Mouse (Mus musculus) gastrocnemius, postnatal 36 days (tissue): Measurements from ENCODE around the gene Tceal7. TPM values are rescaled to one million over a fixed set of nuclear protein-coding genes. Genes with fewer than 3 reads are reported as not detected.
"Not testable (repeated sequence)": the region's sequence is repeated elsewhere in the genome, so short reads cannot be mapped to it uniquely, and the experiment has no call there.

Experiments
- DNase-seq, 2 experiments: peaks; one replicate each; pipeline ENCODE4 v3.0.0; 2022
- intact Hi-C: fragments of 180-260 bp; cut with DNase I; formaldehyde crosslinking; loops from one replicate; pipeline ENCODE4 v1.15.1; 2025
- long read RNA-seq, 2 experiments: library from polyadenylated mRNA; stranded (forward); transcript quantifications; one replicate each; pipeline ENCODE4 v2.0.0; 2021
- total RNA-seq, 2 experiments: library from RNA; stranded (reverse); gene quantifications; 2 replicates each; pipeline ENCODE4 v1.2.3; 2021

Tceal7 gene
- total RNA-seq, result 10 to 100 TPM; 58.2 to 79.9 TPM
- long read RNA-seq, experiment 1, transcript Tceal7-201 (3 exons, 971 nt), result major isoform, 56 of 62 reads
- long read RNA-seq, experiment 1, partial matches to known transcripts, result 2 of 62 reads
- long read RNA-seq, experiment 1, other reads (novel, unspliced or antisense), result 4 of 62 reads
- long read RNA-seq, experiment 2, transcript Tceal7-201 (3 exons, 971 nt), result major isoform, 61 of 63 reads
- long read RNA-seq, experiment 2, partial matches to known transcripts, result 0 of 63 reads
- long read RNA-seq, experiment 2, other reads (novel, unspliced or antisense), result 2 of 63 reads

- intact Hi-C loops, DNase-seq: not testable (repeated sequence)
These were observed at the start of gene Tceal7, which contains the start of gene Bex1 for GRCm38 (mm10) chrX:136214729-136215677. TSS of gene Tceal7 (plus strand) at chrX:136214779. TSS of gene Bex1 (minus strand) at chrX:136215513.

GRCm38 (mm10) chrX:136170625-136171024 lies 44.0 kb upstream of the Tceal7 start:
- intact Hi-C loops, result no loop called here
- DNase-seq, result no peak

GRCm38 (mm10) chrX:136171189-136172117 lies 43.1 kb upstream of the Tceal7 start:
- peak; percentile 21 to 39 for DNase-seq

GRCm38 (mm10) chrX:136172118-136172551 lies 42.4 kb upstream of the Tceal7 start, which contains the start of gene Tceal8:
TSS of gene Tceal8 (minus strand) at chrX:136172342.
- peak; percentile 31 to 50 for DNase-seq
- intact Hi-C loops, result no loop called here

More at GRCm38 (mm10) chrX:136171189-136172117, 43.1 kb upstream of the Tceal7 start:
- intact Hi-C loops, result no loop called here

- intact Hi-C loops, result no loop called here
- DNase-seq, result no peak
These were observed 41.8 kb upstream of the Tceal7 start for GRCm38 (mm10) chrX:136172786-136173185.

- DNase-seq, result no peak
- intact Hi-C loops, result no loop called here
These were observed 33.6 kb upstream of the Tceal7 start for GRCm38 (mm10) chrX:136180897-136181553.

GRCm38 (mm10) chrX:136183107-136183506 lies 31.5 kb upstream of the Tceal7 start:
- no peak for DNase-seq
- intact Hi-C loops, result no loop called here

- intact Hi-C loops, result loop anchor here (5.0 kb wide), 1 partner anchor 122 kb away; no protein-coding TSS in a partner anchor
- DNase-seq, result no peak
These were observed 19.2 kb upstream of the Tceal7 start for GRCm38 (mm10) chrX:136195193-136195944.

- intact Hi-C loops, result loop anchor here (5.0 kb wide), 1 partner anchor 120 kb away; no protein-coding TSS in a partner anchor
- peak in 1 of 2 experiments; percentile 14 for DNase-seq
These were observed 17.7 kb upstream of the Tceal7 start for GRCm38 (mm10) chrX:136196873-136197272.

- intact Hi-C loops, result no loop called here
These were observed 11.3 kb upstream of the Tceal7 start for GRCm38 (mm10) chrX:136203257-136203656.

GRCm38 (mm10) chrX:136203664-136204066 lies 10.9 kb upstream of the Tceal7 start, which contains the start of gene Tceal5:
TSS of gene Tceal5 (minus strand) at chrX:136203876.
- peak in 1 of 2 experiments; percentile 16 for DNase-seq
- intact Hi-C loops, result no loop called here

More at GRCm38 (mm10) chrX:136203257-136203656, 11.3 kb upstream of the Tceal7 start:
- no peak for DNase-seq

- DNase-seq, result no peak
- intact Hi-C loops, result no loop called here
These were observed 10.2 kb upstream of the Tceal7 start for GRCm38 (mm10) chrX:136204406-136204805.

- intact Hi-C loops, result no loop called here
- DNase-seq, result no peak
These were observed 1.2 kb upstream of the Tceal7 start for GRCm38 (mm10) chrX:136213396-136213795.

- intact Hi-C loops, result no loop called here
- DNase-seq, result no peak
These were observed 1.7 kb downstream of the Tceal7 start for GRCm38 (mm10) chrX:136216303-136216702.

GRCm38 (mm10) chrX:136223714-136224113 lies 9.1 kb downstream of the Tceal7 start:
- no peak for DNase-seq
- intact Hi-C loops, result no loop called here

GRCm38 (mm10) chrX:136227768-136228167 lies 13.2 kb downstream of the Tceal7 start:
- intact Hi-C loops, result no loop called here

GRCm38 (mm10) chrX:136238118-136238517 lies 23.5 kb downstream of the Tceal7 start:
- no peak for DNase-seq
- intact Hi-C loops, result loop anchor here (5.0 kb wide), 1 partner anchor 69 kb away; no protein-coding TSS in a partner anchor

More at GRCm38 (mm10) chrX:136227768-136228167, 13.2 kb downstream of the Tceal7 start:
- DNase-seq, result no peak

GRCm38 (mm10) chrX:136243181-136243580 lies 28.6 kb downstream of the Tceal7 start:
- intact Hi-C loops, result no loop called here
- DNase-seq, result no peak
